Mouse (Mus musculus) hindbrain, embryonic 13.5 days (tissue): ENCODE measurements around the gene Eef1g. TPM values are rescaled to one million over a fixed set of nuclear protein-coding genes. Genes with fewer than 3 reads are reported as not detected.

Experiments used
- ATAC-seq: fragments of 200-750 bp; cut with Nextera tagmentation; 2 replicates; pipeline ENCODE4 v1.8.0; 2017; ENCODE audit warnings: moderate TSS enrichment; ENCODE audit not compliant: low FRiP score
- H3K27ac ChIP-seq: fragments of 300-500 bp; sonication (generic); 2 replicates; pipeline ENCODE4 v1.5.1; 2015; ENCODE audit warnings: inconsistent platforms, mild to moderate bottlenecking, moderate library complexity
- H3K27me3 ChIP-seq: fragments of 300-500 bp; sonication (generic); 2 replicates; pipeline ENCODE4 v1.6.1; 2015; ENCODE audit warnings: mild to moderate bottlenecking, inconsistent platforms
- H3K36me3 ChIP-seq: fragments of 300-500 bp; sonication (generic); 2 replicates; pipeline ENCODE4 v1.6.1; 2015; ENCODE audit warnings: mild to moderate bottlenecking, inconsistent platforms
- H3K4me1 ChIP-seq: fragments of 300-500 bp; sonication (generic); replicated peaks from 2 replicates; pipeline ENCODE4 v1.6.1; 2015; ENCODE audit warnings: inconsistent platforms
- H3K4me2 ChIP-seq: fragments of 300-500 bp; sonication (generic); 2 replicates; pipeline ENCODE4 v1.6.1; 2015; ENCODE audit warnings: inconsistent platforms, mild to moderate bottlenecking, moderate library complexity
- H3K4me3 ChIP-seq: fragments of 300-500 bp; sonication (generic); 2 replicates; pipeline ENCODE4 v1.5.1; 2015; ENCODE audit warnings: mild to moderate bottlenecking, inconsistent platforms
- H3K9ac ChIP-seq: fragments of 300-500 bp; sonication (generic); 2 replicates; pipeline ENCODE4 v1.6.1; 2015; ENCODE audit warnings: mild to moderate bottlenecking, inconsistent platforms
- H3K9me3 ChIP-seq: fragments of 300-500 bp; sonication (generic); 2 replicates; pipeline ENCODE4 v1.6.1; 2016; ENCODE audit warnings: inconsistent platforms
- WGBS: fragments of 180-500 bp; shearing (Covaris S2); methylation state at CpG from one replicate; pipeline ENCODE4 v1.1.7; 2015; 5-methylcytosine and 5-hydroxymethylcytosine counted together
- polyA plus RNA-seq: library from polyadenylated mRNA; unstranded; fragments of >200 nt; fragmentation: Nextera tagmentation; extraction: Ambion mirVana; gene quantifications from 2 replicates; pipeline ENCODE4 v1.2.1, GENCODE M21; 2015

Eef1g gene
- polyA plus RNA-seq, 1 experiment from 2014 or later = 344 TPM

DNA sequence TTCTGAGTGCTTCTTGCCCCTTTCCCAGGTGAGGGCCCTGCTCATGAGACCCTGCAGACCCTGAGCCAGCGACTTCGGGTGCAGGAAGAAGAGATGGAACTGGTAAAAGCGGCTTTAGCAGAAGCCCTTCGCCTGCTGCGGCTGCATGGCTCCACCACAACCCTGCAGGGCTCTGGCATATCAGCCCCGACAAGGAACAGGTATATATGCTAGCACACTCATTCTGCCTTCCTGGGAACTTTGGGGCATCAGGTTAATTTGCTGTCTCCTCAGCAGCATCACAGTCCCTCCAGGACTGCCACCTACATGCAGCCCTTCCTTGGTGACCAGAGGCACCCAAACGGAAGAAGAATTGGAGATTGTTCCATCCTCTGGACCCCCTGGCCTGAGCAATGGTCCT, 36.1 kb upstream of the Eef1g start:
- no peak for ATAC-seq
- peak overlapping the region; percentile 35; the same call in 1 of the 2 replicates for H3K9ac ChIP-seq
- H3K27me3 ChIP-seq = peaks cover 6% of the 10 kb centered on the region; the same call in 1 of the 2 replicates
- no peak overlapping the region for H3K27ac ChIP-seq
- H3K36me3 ChIP-seq = peaks cover 38% of the 10 kb centered on the region
- H3K9me3 ChIP-seq = no peaks in the 10 kb centered on the region
- H3K4me2 ChIP-seq = peak overlapping the region; percentile 71
- peaks cover 24% of the 10 kb centered on the region for H3K4me1 ChIP-seq
- 91% methylated on average over 7 of the region's 7 CpGs for WGBS
- 0 out of 2 replicates have a peak overlapping the region, but pooled peaks have one; percentile 54 for H3K4me3 ChIP-seq

DNA sequence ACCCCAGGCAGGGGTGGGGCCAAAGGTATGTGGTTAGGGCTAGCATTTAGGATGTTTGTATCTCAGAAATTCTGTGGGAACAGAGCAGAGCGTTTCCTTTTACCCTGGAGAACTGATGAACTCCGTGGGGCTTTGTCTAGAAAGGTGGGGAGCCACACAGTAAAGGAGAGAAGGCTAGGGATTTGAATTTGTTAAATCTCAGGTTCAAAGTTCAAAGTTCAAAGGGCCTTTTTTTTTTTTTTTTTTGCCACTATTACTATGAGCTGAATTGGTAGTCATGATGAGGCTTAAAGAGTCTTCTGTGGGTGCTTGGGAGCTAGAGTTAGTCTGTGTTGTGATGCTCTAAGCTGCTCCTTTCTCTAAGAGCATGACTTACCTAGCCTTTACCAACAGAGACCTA, 30.1 kb upstream of the Eef1g start:
- H3K4me3 ChIP-seq = no peak overlapping the region
- H3K27me3 ChIP-seq = no peaks in the 10 kb centered on the region
- no peak for ATAC-seq
- no peak overlapping the region for H3K4me2 ChIP-seq
- no peak overlapping the region for H3K27ac ChIP-seq
- peaks cover 9% of the 10 kb centered on the region for H3K4me1 ChIP-seq
- no peaks in the 10 kb centered on the region for H3K9me3 ChIP-seq
- H3K9ac ChIP-seq = no peak overlapping the region
- H3K36me3 ChIP-seq = peaks cover 18% of the 10 kb centered on the region
- WGBS = 84% methylated on average over 2 of the region's 2 CpGs

DNA sequence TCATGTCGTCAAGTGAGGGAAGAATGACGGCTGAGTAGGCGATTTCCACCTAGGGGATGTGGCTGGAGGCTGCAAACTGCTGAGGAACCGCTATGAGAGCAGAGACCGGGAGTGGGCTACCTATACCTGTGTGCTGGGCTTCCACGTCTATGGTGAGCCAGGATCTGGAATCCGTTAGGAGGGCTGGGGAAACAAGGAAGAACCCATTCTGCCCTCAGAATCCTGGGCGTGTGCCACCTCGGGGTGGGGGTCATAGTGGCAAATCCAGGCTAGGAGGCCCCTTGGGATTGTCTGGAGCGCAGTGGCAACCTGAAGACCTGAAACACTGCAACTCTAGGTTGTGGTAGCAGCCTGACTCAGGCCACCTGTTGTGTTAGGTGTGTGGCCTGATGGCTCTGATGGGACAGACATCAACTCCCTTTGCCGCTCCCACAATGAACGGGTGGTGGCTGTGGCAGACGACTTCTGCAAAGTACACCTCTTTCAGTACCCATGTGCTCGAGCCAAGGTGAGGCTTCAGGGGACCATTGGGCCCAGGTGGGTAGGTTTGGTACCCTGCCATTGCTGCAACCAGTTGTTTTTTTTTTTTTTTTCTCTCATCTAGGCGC, 26.2 kb upstream of the Eef1g start:
- H3K4me1 ChIP-seq = peaks cover 40% of the 10 kb centered on the region
- peaks cover 24% of the 10 kb centered on the region for H3K36me3 ChIP-seq
- no peak overlapping the region for H3K27ac ChIP-seq
- 83% methylated on average over 15 of the region's 15 CpGs for WGBS
- H3K4me2 ChIP-seq = peak overlapping the region; percentile 74
- 0 out of 2 replicates have a peak, but pooled peaks have one; percentile 1 for ATAC-seq
- H3K9ac ChIP-seq = peak overlapping the region; percentile 98
- no peaks in the 10 kb centered on the region for H3K9me3 ChIP-seq
- H3K4me3 ChIP-seq = no peak overlapping the region; the same call in 1 of the 2 replicates
- no peaks in the 10 kb centered on the region for H3K27me3 ChIP-seq

DNA sequence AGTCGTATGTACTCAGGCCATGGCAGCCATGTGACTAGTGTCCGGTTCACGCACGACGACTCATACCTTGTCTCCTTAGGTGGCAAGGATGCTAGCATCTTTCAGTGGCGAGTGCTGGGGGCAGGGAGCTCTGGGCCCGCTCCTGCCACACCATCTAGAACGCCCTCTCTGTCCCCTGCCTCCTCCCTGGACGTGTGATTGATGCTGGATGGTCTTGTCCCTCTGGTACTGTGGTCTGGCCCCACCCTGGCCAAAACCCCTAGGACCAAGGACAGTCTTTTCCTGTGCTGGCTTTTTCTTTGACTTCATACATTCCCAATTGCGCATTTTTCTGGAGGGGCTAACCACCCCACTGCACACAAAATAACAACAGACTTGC, 25.7 kb upstream of the Eef1g start:
- Histone ChIP-seq H3K4me2 (peak overlapping the region; percentile 74), H3K9me3 (no peaks in the 10 kb centered on the region), H3K36me3 (peaks cover 29% of the 10 kb centered on the region), H3K4me3 (peak overlapping the region; percentile 96), H3K4me1 (peaks cover 41% of the 10 kb centered on the region), H3K27ac (peak overlapping the region; percentile 98), H3K9ac (peak overlapping the region; percentile 98), H3K27me3 (no peaks in the 10 kb centered on the region)
- ATAC-seq = peak; percentile 41
- WGBS = 29% methylated on average over 10 of the region's 10 CpGs

DNA sequence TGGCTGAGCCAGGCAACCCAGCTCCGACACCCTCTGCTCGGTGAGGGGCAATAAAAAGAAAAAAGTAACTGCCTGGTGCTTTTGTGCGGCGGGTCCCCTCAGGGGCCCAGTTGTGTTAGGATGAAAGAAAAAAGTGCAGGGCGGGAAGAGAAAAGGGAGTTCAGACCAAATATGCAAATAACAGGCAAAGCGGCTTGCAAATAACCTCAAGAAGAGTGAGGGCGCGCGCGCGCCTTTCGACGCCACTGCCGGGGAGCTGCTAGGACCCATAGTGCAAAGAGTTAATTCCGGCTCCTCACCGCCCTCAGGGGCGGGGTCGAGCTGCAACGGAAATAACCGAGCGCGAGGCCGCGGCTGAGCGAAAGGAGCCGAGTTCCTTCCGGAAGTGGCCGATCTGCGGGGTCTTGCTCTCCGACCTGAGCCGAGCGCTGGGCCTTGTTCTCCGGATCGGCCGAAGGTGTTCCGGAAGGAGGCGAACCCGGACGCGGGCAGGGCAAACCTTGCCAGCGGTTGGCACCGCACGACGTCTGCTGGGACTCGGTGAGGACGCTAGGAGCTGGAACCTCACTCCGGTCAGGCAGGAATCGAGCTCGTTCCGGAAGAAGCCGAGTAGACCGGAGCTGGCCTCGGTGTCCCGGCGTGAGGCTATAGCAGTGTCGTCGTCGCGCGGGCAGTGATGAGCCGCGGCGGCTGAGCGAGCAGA, 25.2 kb upstream of the Eef1g start, which contains the start of gene Mta2:
Gene Mta2, plus strand, starts transcription at position 361 of the 703 bp plus-strand sequence.
- ATAC-seq = peak; percentile 95
- H3K27me3 ChIP-seq = no peaks in the 10 kb centered on the region
- H3K4me2 ChIP-seq = peak within 1 kb of the TSS; percentile 74
- under 1% methylated on average over 64 of the region's 64 CpGs for WGBS
- H3K9me3 ChIP-seq = no peaks in the 10 kb centered on the region
- peak within 1 kb of the TSS; percentile 98 for H3K27ac ChIP-seq
- H3K4me1 ChIP-seq = peaks cover 41% of the 10 kb centered on the region
- peak within 1 kb of the TSS; percentile 96 for H3K4me3 ChIP-seq
- peaks cover 34% of the 10 kb centered on the region for H3K36me3 ChIP-seq
- peak within 1 kb of the TSS; percentile 98 for H3K9ac ChIP-seq

DNA sequence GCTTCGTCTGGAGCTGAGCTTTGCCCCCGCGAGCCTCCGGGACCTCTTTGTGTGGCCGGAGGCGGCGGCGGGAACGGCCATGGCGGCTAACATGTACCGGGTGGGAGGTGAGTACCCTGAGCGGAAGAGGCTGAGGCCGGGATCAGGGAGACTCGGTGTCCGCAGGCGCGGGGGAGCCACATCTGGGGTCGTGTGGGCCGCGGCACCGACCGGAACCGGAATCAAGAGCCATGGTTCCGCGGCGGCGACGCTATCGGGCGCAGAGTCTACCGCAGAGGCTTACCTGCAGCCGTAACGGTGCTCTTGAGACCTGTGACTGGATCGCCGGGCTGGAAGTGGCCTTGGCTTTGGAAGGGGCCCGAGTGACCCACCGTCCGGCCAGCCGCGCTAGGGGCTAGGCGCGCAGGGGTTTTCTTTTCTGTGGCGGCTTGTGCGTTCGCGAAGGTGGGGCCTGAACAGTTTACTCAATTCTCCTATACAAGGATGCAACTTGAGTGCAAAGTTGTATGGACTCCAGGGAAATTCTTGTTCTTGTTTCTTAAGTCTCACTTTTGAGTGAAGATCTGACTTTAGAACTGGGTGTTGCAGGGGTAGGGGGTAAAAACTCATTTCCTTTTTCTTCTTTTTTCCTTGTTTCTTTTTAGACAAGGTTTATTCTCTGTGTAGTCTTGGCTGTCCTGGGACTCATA, 24.4 kb upstream of the Eef1g start:
- Histone ChIP-seq H3K27ac (peak overlapping the region; percentile 98), H3K4me1 (peaks cover 41% of the 10 kb centered on the region), H3K4me2 (peak overlapping the region; percentile 74), H3K9me3 (no peaks in the 10 kb centered on the region), H3K27me3 (no peaks in the 10 kb centered on the region), H3K4me3 (peak overlapping the region; percentile 96), H3K9ac (peak overlapping the region; percentile 98), H3K36me3 (peaks cover 35% of the 10 kb centered on the region)
- ATAC-seq = peak; percentile 66
- WGBS = 0% methylated on average over 46 of the region's 46 CpGs

DNA sequence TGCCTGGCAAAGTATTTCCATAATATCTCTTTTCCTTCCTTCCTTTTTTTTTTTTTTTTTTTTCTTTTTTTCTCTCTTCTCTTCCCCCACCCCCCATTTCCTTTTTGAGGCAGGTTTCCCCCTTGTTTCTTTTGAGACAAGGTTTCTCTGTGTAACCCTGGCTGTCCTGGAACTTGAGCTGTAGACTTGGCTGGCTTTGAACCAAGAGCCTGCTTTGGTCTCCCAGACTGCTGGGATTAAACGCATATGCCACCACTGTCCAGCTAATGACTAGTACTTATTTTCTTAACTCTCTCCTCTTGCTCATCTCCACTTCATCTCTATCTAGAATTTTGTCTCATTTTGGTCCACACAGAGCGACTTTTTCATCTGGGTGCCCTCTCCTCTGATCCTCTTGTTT, 23.8 kb upstream of the Eef1g start:
- H3K9me3 ChIP-seq = no peaks in the 10 kb centered on the region
- H3K4me1 ChIP-seq = peaks cover 41% of the 10 kb centered on the region
- peak overlapping the region; percentile 74 for H3K4me2 ChIP-seq
- no peak for ATAC-seq
- 79% methylated on average over 2 of the region's 2 CpGs for WGBS
- H3K27me3 ChIP-seq = no peaks in the 10 kb centered on the region
- peak overlapping the region; percentile 96 for H3K4me3 ChIP-seq
- no peak overlapping the region for H3K27ac ChIP-seq
- H3K9ac ChIP-seq = peak overlapping the region; percentile 98
- peaks cover 39% of the 10 kb centered on the region for H3K36me3 ChIP-seq

DNA sequence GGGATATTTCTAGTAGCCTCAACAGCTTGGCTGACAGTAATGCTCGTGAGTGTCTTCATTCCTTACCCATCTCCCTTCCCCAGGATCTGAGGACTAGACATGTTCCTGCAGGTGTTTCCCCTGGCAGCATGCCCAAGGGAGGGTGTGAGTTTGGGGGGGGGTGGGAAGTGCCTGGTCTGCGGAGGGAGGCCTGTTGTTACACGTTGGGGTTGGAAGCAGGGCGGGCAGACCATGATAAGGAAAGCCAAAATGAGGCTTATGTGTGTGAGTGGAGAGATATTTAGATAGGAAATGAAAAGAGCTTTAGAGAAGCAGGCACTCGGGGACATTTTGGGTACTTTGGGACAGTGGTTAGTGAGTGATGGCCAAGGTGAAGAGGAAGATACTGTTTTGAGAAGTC, 22.8 kb upstream of the Eef1g start:
- Histone ChIP-seq H3K27me3 (no peaks in the 10 kb centered on the region), H3K9ac (peak overlapping the region; percentile 58), H3K4me2 (peak overlapping the region; percentile 74), H3K9me3 (no peaks in the 10 kb centered on the region), H3K27ac (no peak overlapping the region), H3K4me3 (peak overlapping the region; percentile 96; the same call in 1 of the 2 replicates), H3K4me1 (peaks cover 41% of the 10 kb centered on the region), H3K36me3 (peaks cover 49% of the 10 kb centered on the region)
- no peak for ATAC-seq
- 80% methylated on average over 5 of the region's 5 CpGs for WGBS

DNA sequence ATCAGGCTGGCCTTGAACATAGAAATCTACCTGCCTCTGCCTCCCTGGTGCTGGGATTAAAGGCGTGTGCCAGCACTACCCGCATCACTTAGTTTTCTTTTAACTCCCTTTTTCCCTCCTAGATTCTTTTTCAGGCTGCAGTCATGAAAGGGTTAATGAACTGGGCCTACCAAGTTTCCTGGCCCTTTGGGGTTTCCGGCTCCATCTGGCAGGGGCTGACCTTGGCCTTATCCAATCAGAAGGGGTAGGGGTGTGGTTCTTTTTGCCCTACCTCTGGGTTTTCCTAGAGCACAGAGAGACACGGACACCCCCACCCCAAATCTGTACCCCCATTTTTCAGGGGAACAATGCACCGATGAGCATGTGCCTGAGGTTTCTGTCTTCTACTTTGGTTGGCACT, 22.1 kb upstream of the Eef1g start:
- H3K4me2 ChIP-seq = peak overlapping the region; percentile 74
- no peak overlapping the region for H3K4me3 ChIP-seq
- H3K36me3 ChIP-seq = peaks cover 56% of the 10 kb centered on the region
- no peak for ATAC-seq
- H3K9ac ChIP-seq = peak overlapping the region; percentile 53
- H3K9me3 ChIP-seq = no peaks in the 10 kb centered on the region
- no peaks in the 10 kb centered on the region for H3K27me3 ChIP-seq
- no peak overlapping the region for H3K27ac ChIP-seq
- WGBS = 42% methylated on average over 5 of the region's 5 CpGs
- peaks cover 41% of the 10 kb centered on the region for H3K4me1 ChIP-seq

DNA sequence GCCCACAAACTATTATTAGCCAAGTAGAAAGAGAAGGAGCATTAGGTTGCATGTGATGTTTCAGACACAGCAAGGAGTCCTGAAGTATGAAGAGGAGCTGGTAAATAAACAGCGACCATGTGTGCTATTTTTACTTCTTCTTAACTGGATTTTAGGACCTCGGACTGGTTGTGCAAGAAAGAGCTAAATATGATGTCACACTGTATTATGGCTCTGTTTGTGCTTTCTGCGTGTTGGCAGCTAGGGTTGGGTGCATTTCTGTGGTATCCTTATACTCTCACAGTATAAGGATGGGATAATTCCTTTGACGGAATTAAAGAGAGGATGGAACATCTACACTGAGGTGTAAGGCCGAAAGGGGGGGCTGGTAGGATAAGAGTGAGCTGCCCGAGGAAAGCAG, 21.6 kb upstream of the Eef1g start:
- H3K4me3 ChIP-seq = no peak overlapping the region
- H3K9me3 ChIP-seq = no peaks in the 10 kb centered on the region
- H3K36me3 ChIP-seq = peaks cover 61% of the 10 kb centered on the region
- H3K4me1 ChIP-seq = peaks cover 41% of the 10 kb centered on the region
- WGBS = 88% methylated on average over 6 of the region's 6 CpGs
- no peaks in the 10 kb centered on the region for H3K27me3 ChIP-seq
- H3K4me2 ChIP-seq = peak overlapping the region; percentile 74
- H3K9ac ChIP-seq = peak overlapping the region; percentile 53
- ATAC-seq = no peak
- H3K27ac ChIP-seq = no peak overlapping the region

DNA sequence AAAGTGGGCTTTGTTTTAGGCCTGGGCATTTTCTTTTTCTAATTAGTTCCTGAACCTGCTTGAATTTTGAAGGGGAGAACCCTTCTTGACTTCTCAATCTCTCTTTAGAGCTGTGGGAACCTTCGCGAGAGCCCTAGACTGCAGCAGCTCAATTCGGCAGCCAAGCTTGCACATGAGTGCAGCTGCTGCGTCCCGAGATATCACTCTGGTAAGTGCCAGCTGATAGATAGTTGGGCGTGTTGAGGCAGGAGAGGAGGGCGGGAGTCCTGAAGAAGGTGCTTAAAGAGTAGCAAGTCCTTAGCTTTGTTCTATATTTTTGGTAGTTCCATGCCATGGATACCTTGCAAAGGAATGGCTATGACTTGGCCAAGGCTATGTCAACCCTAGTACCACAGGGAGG, 19.9 kb upstream of the Eef1g start:
- Histone ChIP-seq H3K4me1 (peaks cover 32% of the 10 kb centered on the region), H3K27me3 (no peaks in the 10 kb centered on the region), H3K9me3 (no peaks in the 10 kb centered on the region), H3K9ac (no peak overlapping the region), H3K4me2 (no peak overlapping the region), H3K27ac (no peak overlapping the region), H3K36me3 (peaks cover 77% of the 10 kb centered on the region), H3K4me3 (no peak overlapping the region)
- no peak for ATAC-seq
- WGBS = 95% methylated on average over 7 of the region's 7 CpGs

DNA sequence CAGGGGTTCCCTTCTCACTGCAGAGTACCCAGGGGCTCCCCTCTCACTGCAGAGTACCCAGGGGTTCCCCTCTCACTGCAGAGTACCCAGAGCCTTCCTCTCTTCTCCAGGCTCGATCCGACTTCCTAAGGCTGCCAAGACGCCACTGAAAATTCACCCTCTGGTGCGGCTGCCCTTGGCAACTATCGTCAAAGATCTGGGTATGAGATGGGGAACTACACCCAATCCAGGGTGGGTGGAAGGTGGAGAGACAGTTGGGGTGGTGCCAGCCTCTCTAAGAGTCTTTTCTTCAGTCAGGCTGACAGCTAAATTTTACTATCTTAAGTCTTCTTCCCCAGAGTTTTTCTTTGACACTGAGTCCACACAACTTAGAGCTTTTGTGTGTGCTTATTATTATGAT, 16.7 kb upstream of the Eef1g start:
- Histone ChIP-seq H3K9me3 (no peaks in the 10 kb centered on the region), H3K27me3 (no peaks in the 10 kb centered on the region), H3K27ac (no peak overlapping the region), H3K4me1 (peaks cover 31% of the 10 kb centered on the region), H3K9ac (no peak overlapping the region), H3K36me3 (peaks cover 69% of the 10 kb centered on the region), H3K4me3 (no peak overlapping the region), H3K4me2 (no peak overlapping the region)
- WGBS = 91% methylated on average over 5 of the region's 5 CpGs
- no peak for ATAC-seq
